Mouse (Mus musculus) inflammation-experienced regulatory T-cells, adult 6 months (primary cell): ENCODE measurements around the gene Itga3. TPM values are rescaled to one million over a fixed set of nuclear protein-coding genes. Genes with fewer than 3 reads are reported as not detected.
A peak's percentile ranks its signal among the peaks of the same experiment; 100 is the strongest.

Experiments used
- ATAC-seq: one replicate; pipeline ENCODE4 v1.8.0; 2017
- polyA plus RNA-seq, 3 experiments: library from polyadenylated mRNA; unstranded; fragments of 100-300 nt; shearing (Covaris generic); gene quantifications; one replicate each; pipeline ENCODE4 v1.2.1; 2017

The Itga3 gene
- polyA plus RNA-seq, 3 experiments from 2014 or later: 0.93 to 2.2 (median 1.0) TPM

DNA sequence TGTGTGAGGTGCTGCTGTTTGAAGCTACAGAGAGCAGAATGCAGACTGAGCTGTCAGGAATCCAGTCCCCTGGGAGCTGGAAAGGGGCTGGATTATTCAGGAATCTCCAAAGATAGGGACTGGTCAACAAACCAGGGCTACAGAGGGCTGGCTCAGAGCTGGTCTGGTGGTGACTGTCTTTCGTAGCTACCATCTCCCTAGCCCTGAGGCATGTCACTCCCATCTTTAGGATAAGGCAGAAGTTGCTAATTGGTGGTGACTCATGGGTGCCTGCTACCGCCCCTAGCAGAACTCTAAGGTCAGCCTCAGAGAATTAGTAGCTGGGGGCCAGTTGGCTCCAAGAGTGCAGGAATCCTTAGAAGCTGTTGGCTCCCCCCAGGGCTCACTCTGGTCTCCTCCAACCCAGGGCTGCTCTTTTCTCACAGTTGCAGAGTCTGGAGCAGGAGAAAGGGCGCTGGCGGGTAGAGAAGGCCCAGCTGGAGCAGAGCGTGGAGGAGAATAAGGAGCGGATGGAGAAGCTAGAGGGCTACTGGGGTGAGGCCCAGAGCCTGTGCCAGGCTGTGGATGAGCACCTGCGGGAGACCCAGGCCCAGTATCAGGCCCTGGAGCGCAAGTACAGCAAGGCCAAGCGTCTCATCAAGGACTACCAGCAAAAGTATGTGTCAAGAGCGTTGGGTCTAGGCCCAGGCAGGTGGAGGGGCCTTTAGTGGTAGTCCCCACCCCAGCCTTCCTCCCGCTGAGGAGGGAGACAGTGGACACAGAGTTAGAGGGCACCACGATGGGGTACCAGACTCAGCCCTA, 72.3 kb downstream of the Itga3 start:
- ATAC-seq: no peak

DNA sequence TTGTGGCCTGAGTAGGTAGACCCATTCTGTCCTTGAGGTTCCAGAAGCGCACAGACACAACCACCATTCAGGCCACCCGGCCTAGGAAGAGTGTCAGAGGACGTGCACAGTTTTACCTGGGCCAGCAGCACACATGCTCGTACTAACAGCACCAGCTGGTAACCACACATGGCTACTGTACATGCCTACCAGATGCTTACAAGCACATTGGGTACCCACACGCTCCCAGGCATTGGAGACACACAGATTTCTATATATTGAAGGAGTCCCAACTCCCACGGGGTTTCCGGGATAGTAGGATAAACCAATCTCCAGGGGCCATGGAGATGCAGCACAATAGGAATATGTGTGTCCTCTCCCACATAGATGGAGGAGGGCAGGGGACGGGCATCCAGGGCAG, 73.9 kb downstream of the Itga3 start:
- no peak for ATAC-seq

DNA sequence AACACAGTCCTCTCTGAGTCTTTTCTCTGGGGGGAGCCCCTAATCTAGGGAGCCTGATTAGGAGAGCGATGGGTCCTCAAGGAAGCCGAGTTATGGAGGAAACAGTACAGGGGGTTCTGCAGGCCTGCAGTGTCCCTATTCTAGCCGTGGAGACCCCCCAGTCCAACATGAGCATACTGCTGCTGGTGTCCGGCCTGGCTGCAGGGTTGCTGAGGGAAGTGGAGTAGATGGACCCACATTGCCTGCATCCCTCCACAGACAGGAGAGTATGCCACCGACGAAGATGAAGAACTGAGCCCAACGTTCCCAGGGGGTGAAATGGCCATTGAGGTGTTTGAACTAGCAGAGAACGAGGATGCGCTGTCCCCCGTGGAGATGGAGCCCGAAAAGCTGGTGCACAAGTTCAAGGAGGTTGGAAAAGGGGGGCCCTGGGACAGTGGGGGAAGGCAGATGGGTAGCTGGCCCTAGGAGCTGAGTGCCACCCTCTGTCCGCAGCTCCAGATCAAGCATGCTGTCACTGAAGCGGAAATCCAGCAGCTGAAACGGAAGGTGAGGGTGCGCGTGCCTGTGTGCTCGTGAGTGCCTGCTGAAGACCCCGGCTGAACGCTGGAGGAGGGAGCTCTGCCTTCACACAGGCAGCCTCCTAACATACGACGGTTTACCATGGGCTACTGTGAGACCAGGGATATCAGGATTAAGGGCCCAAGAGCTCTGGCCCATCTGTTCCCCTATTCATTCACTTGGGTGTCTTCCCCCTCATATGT, 74.8 kb downstream of the Itga3 start:
- no peak for ATAC-seq

DNA sequence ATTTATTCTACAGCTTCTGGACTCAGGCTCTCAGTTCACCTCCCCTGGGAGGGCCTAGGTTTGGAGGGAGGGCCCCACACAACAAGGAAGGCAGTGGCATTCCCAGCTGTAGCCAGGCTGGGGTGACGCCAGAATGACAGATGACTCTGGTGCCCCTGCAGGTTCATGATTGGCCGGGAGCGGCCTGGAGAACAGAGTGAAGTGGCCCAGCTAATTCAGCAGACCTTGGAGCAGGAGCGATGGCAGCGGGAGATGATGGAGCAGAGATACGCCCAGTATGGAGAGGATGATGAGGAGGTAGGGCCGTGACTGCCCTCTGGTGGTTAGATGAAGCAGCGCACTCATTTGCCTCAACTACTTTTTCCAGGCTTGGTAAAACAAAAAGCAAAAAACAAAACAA, 75.5 kb downstream of the Itga3 start:
- no peak for ATAC-seq

DNA sequence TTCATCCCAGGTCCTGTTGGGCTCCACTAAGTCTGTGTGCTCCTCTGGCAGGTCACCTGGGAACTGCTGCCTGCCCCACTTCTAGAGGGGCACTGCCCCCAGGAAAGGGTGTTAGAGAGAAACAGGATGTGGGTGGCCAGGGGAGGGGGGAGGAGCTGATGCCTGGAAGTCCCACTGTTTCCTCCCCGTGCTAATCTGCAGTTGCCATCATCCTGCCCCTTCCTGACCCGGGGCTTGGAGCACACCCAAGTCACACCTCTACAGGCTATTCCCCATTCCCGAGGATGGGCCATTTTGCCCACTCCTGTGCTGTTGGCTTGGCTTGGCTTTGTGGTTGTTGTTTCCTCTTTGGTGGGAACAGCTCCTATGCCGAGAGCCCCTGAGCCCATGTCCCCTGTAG, 76.1 kb downstream of the Itga3 start:
- peak; percentile 77 for ATAC-seq

DNA sequence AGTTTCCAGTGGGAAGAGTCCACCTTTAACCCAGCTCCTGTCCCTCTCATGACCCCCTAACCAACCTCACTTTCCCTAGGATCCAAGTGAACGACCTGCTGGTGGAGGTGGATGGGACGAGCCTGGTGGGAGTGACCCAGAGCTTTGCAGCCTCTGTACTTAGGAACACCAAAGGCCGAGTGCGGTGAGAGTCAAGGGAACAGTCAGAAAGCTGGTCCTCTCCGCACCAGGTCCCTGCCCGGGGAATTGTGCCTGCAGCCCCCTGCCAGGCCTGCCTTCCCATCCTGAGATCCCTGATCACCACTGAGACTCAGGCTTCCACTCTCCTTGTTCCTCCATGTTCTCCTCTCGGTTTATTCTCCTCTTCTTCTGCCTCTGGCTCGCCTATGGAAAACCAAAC, 76.5 kb downstream of the Itga3 start:
- no peak for ATAC-seq

DNA sequence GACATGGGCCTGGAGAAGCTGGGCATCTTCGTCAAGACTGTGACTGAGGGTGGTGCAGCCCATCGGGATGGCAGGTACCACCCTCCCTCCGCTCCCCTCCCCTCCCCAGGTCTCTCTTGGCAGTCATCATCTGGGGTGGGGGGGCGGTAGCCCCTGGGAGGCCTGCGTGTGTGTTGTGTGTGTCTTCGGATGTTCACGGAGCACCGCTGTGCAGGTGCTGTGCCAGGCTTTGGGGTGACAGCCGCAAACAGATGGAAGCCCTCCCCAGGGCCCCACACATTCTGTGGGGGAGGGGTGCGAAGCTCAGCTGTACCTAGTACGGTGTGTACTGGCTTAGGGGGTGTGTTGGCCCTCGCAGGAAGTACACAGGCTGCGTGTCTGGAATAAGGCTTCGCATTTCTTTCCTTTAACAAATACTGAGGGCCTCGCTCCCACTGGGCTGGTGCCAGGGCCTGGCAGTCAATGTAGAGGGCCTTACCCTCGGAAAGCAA, 78.5 kb downstream of the Itga3 start:
- peak; percentile 57 for ATAC-seq

DNA sequence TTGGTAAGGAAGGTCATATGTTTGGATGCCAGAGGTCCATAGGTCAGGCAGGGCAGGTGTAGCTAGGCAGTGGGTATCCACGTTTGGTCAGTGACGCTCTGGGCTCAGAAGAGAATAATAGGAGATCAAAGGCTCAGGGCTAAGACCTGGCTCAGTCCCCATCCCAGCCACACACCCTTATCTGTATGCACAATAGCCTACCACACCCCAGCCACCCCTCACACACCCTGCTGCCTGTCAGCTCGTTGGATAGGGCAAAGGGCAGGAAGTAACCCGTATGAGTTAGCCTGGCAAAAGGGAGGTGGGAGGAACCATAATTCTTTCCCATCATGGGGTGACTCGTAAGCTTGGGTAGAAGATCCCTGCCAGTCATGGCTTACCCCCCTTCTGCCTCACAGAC, 79.0 kb downstream of the Itga3 start:
- no peak for ATAC-seq

DNA sequence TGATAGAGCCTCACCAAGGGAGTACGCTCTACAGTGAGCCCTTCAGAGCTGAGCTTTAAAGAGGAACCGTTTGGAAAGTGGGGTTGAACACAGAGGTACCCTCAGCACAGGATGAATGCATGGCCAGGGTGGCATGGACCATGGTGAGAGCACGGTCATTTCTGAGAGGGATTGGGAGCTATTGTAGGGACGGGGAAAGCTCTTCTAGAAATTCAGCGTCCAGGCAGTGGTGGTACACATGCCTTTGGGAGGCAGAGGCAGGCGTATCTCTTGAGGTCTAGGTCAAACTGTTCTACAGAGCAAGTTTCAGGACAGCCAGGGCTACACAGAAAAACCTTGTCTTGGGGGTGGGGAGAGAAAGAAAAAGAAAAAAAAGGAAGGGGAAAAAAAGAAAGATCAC, 79.6 kb downstream of the Itga3 start:
- ATAC-seq: no peak

DNA sequence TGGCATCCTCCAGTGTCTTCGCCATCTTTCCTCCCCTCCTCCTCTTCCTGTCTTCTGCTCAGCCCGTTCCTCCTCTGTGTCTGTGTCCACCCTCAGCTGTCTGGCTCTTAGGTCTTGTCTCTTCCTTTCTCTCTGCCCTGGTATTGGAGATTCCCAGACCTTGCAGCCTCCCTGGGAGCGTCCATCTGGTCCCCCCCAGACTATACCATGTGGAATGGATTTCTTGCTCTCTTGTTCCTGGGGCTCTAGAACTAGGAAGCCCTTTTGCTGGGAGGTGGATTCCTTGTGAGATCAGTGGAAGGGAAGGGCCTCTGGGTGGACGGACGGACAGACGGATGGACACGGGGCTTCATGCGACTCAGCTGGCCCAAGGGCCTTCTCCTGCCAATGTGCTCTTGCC, 80.5 kb downstream of the Itga3 start:
- no peak for ATAC-seq

DNA sequence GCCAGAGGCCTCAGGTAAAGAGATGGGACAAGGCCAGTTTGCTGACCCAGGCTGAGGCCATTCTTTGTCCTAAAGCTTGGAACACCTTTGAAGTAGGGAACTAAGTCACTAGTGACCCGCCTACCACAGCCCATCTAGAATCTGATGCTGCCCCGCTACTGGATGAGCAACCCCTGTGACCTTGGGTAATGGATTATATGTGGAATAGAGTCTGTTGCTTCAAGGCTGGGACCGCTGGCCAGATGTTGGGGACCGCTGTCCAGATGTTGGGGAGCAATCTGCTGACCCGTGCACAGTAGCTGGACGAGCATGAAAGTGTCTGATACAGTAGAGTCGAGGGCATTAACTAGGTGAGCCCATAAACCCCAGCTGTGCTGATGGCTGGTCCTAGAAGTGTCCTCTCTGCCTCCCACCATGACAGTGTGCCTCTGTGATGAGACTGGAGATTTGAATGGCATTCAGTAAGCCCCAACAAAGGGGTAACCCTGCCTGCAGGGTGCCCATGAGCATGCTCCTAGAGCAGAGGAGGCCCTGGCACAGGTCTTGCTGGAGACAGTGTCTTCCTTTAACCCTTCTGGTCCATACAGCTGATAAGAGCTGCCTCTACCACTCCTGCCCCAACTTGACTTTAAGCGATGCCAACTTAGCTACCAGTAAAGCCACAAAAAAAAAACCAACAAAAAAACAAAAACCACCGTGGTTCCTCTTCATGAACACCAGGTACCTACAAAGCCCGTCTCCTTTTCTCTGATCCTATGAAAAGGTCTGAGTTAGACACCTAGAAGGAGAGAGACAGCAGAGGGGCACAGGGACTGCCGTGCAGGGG, 81.4 kb downstream of the Itga3 start:
- ATAC-seq: no peak

Other genes starting within 250 kb of the Itga3 start
- under 1 TPM; 0.13 to 0.62 (median 0.15) TPM for gene Col1a1, start 140.6 kb downstream of the Itga3 start, polyA plus RNA-seq
- gene Hils1, start 109.2 kb downstream of the Itga3 start, polyA plus RNA-seq: not detected
- gene Sgca, start 100.5 kb downstream of the Itga3 start, polyA plus RNA-seq: not detected
- gene Ppp1r9b, start 85.8 kb downstream of the Itga3 start, polyA plus RNA-seq: 10 to 100 TPM; 19.1 to 24.8 (median 24.8) TPM
- gene Samd14, start 66.9 kb downstream of the Itga3 start, polyA plus RNA-seq: under 1 TPM; 0.18 to 0.61 (median 0.46) TPM
- gene Pdk2, start 35.4 kb downstream of the Itga3 start, polyA plus RNA-seq: 1 to 10 TPM; 2.4 to 9.2 (median 8.2) TPM
- gene Dlx3, start 43.3 kb upstream of the Itga3 start, polyA plus RNA-seq: not detected
- not detected for gene Dlx4, start 69.5 kb upstream of the Itga3 start, polyA plus RNA-seq
- under 1 TPM in 1 of 3 experiments, not detected in 2; 0.47 TPM for gene Tac4, start 184.7 kb upstream of the Itga3 start, polyA plus RNA-seq
- 10 to 100 TPM; 45.4 to 49.3 (median 47.4) TPM for gene Kat7, start 233.4 kb upstream of the Itga3 start, polyA plus RNA-seq